Mouse (Mus musculus) cortical plate, adult 2 months (tissue): ENCODE data around the gene D630003M21Rik. TPM values are rescaled to one million over a fixed set of nuclear protein-coding genes. Genes with fewer than 3 reads are reported as not detected.

Experiments used
- H3K27ac ChIP-seq: fragments of 200-500 bp; 2 replicates; pipeline ENCODE4 v1.5.1; 2012; ENCODE audit warnings: low read length, control low read depth, inconsistent platforms; ENCODE audit not compliant: insufficient read depth
- H3K4me1 ChIP-seq: fragments of 200-500 bp; 2 replicates; pipeline ENCODE4 v1.6.1; 2011; ENCODE audit warnings: low read length; ENCODE audit not compliant: control insufficient read depth, insufficient read depth
- H3K4me3 ChIP-seq: fragments of 200-500 bp; 2 replicates; pipeline ENCODE4 v1.5.1; 2011; ENCODE audit warnings: mild to moderate bottlenecking, low read length, control low read depth; ENCODE audit not compliant: insufficient read depth
- CTCF ChIP-seq: fragments of 200-500 bp; IDR thresholded peaks from 2 replicates; pipeline ENCODE4 v1.5.1; 2011; ENCODE audit warnings: mild to moderate bottlenecking, control low read depth, low read length; ENCODE audit not compliant: insufficient read depth; ENCODE audit errors: extremely low read depth
- POLR2A ChIP-seq: fragments of 200-500 bp; IDR thresholded peaks from 2 replicates; pipeline ENCODE4 v1.6.1; 2011; ENCODE audit warnings: mild to moderate bottlenecking, low read length, control low read depth; ENCODE audit not compliant: insufficient read depth; ENCODE audit errors: extremely low read depth
- polyA plus RNA-seq: library from polyadenylated mRNA; depleted of rRNA; stranded (reverse); fragments of >200 nt; gene quantifications from 2 replicates; pipeline ENCODE4 v1.2.3, GENCODE M21; 2012; rRNA removed

The D630003M21Rik gene
- polyA plus RNA-seq, 1 experiment: 3.9 TPM

DNA sequence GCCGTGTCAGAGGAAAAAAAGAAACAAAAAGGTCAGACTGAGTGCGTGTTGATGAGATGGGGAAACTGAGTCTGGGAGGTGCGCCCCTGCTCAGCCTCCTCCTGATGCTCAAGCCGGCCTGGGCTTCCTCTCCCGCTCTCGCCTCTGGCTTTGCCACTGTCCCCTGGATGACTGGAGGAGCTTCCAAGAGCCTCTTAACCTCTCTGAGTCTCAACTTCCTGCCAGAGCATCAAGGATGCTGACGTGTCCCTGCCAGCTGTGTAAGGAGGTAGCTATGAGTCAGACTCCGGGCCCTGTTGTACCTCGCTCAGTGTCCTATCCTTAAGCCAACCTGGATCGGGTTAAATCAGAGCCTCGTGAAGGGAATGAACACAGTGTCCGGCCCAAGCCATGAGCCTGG is 91.3 kb downstream of the D630003M21Rik start:
- no peak overlapping the region for H3K27ac ChIP-seq
- no peak overlapping the region for H3K4me3 ChIP-seq
- TF ChIP-seq CTCF (no peak), POLR2A (no peak)
- H3K4me1 ChIP-seq: peaks cover 2% of the 10 kb centered on the region; the same call in 1 of the 2 replicates

- H3K4me1 ChIP-seq: peaks cover 2% of the 10 kb centered on the region; the same call in 1 of the 2 replicates
- TF ChIP-seq CTCF (no peak), POLR2A (no peak)
- H3K4me3 ChIP-seq: no peak overlapping the region
- H3K27ac ChIP-seq: no peak overlapping the region
These were observed 92.8 kb downstream of the D630003M21Rik start for GRCm38 (mm10) chr2:158136205-158136604.

DNA sequence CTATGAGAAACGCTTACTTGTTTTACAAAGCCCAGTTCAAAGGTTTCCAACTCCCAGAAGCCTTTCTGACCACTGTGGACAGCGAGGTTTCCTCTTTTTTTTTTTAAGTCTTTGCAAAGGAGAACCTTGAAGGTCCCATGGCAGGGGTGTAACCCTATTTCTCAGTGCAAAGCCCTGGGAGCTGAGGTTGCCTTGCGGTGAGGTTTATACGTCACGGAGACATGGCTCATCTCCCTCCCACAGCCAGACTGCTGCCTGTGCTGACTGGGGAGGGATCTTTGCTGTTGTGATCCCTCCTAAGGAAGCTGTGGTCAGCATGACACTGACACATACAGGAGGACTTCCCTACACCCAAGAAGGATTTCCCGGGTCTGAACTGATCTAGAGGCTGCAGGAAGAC is 96.0 kb downstream of the D630003M21Rik start:
- Histone ChIP-seq H3K4me1 (no peaks in the 10 kb centered on the region), H3K27ac (no peak overlapping the region), H3K4me3 (no peak overlapping the region)
- TF ChIP-seq CTCF: no peak

Other genes starting within 250 kb of the D630003M21Rik start
- gene Tti1, start 200.8 kb downstream of the D630003M21Rik start, polyA plus RNA-seq: 17.7 and 18.5 TPM in 2 replicates
- gene Rprd1b, start 200.7 kb downstream of the D630003M21Rik start, polyA plus RNA-seq: 15.4 and 17.1 TPM in 2 replicates
- 10.5 and 13.3 TPM in 2 replicates for gene Tgm2, start 82.8 kb downstream of the D630003M21Rik start, polyA plus RNA-seq
- gene Bpi, start 28.9 kb upstream of the D630003M21Rik start, polyA plus RNA-seq: not detected in 2 replicates
- gene Lbp, start 77.3 kb upstream of the D630003M21Rik start, polyA plus RNA-seq: 1.5 and 5.0 TPM in 2 replicates
- gene Snhg11, start 146.4 kb upstream of the D630003M21Rik start, polyA plus RNA-seq: 1,659 and 1,881 TPM in 2 replicates
- gene Ralgapb, start 180.6 kb upstream of the D630003M21Rik start, polyA plus RNA-seq: 53.1 and 53.6 TPM in 2 replicates